Mouse (Mus musculus) midbrain, postnatal 0 days (tissue): ENCODE results near the gene Mboat7. TPM values are rescaled to one million over a fixed set of nuclear protein-coding genes. Genes with fewer than 3 reads are reported as not detected.
"Not testable (repeated sequence)": the region's sequence is repeated elsewhere in the genome, so short reads cannot be mapped to it uniquely, and the experiment has no call there.

Source experiments
- ATAC-seq: fragments of 200-750 bp; cut with Nextera tagmentation; 2 replicates; pipeline ENCODE4 v1.8.0; 2017; ENCODE audit warnings: moderate number of reproducible peaks, mild to moderate bottlenecking, moderate TSS enrichment, moderate library complexity; ENCODE audit not compliant: low FRiP score
- DNase-seq: peaks from one replicate; pipeline ENCODE4 v3.0.0-alpha.2; 2015; ENCODE audit warnings: low spot score
- H3K27ac ChIP-seq: fragments of 300-500 bp; sonication (generic); 2 replicates; pipeline ENCODE4 v1.5.1; 2014; ENCODE audit warnings: low read depth, mild to moderate bottlenecking, low read length, mixed read lengths
- H3K27me3 ChIP-seq: fragments of 300-500 bp; sonication (generic); 2 replicates; pipeline ENCODE4 v1.6.1; 2014; ENCODE audit warnings: low read length, control low read depth, mixed read lengths; ENCODE audit not compliant: insufficient read depth
- H3K36me3 ChIP-seq: fragments of 300-500 bp; sonication (generic); 2 replicates; pipeline ENCODE4 v1.6.1; 2014; ENCODE audit warnings: low read length, control low read depth, mixed read lengths; ENCODE audit not compliant: insufficient read depth
- H3K4me1 ChIP-seq: fragments of 300-500 bp; sonication (generic); 2 replicates; pipeline ENCODE4 v1.6.1; 2014; ENCODE audit warnings: mild to moderate bottlenecking, control low read depth, antibody characterized with exemption, low read length, mixed read lengths; ENCODE audit not compliant: insufficient read depth
- H3K4me2 ChIP-seq: fragments of 300-500 bp; sonication (generic); 2 replicates; pipeline ENCODE4 v1.6.1; 2014; ENCODE audit warnings: low read depth, mild to moderate bottlenecking, low read length, mixed read lengths; ENCODE audit not compliant: poor library complexity, severe bottlenecking
- H3K4me3 ChIP-seq: fragments of 300-500 bp; sonication (generic); 2 replicates; pipeline ENCODE4 v1.5.1; 2014; ENCODE audit warnings: low read depth, mild to moderate bottlenecking, low read length, moderate library complexity
- H3K9ac ChIP-seq: fragments of 300-500 bp; sonication (generic); replicated peaks from 2 replicates; pipeline ENCODE4 v1.6.1; 2014; ENCODE audit warnings: mild to moderate bottlenecking, low read length, moderate library complexity, mixed read lengths; ENCODE audit not compliant: poor library complexity, severe bottlenecking
- H3K9me3 ChIP-seq: fragments of 300-500 bp; sonication (generic); 2 replicates; pipeline ENCODE4 v1.6.1; 2016; ENCODE audit warnings: low read length, control low read depth
- CTCF ChIP-seq: IDR thresholded peaks from 2 replicates; pipeline ENCODE4 v1.5.1; 2016; ENCODE audit warnings: antibody characterized with exemption, mild to moderate bottlenecking
- WGBS: fragments of 180-500 bp; shearing (Covaris S2); extraction: QIAGEN DNeasy Blood & Tissue Kit; methylation state at CpG from one replicate; pipeline ENCODE4 v1.1.7; 2014; 5-methylcytosine and 5-hydroxymethylcytosine counted together
- polyA plus RNA-seq: library from polyadenylated mRNA; unstranded; fragments of >200 nt; fragmentation: Nextera tagmentation; extraction: Ambion mirVana; gene quantifications from 2 replicates; pipeline ENCODE4 v1.2.1, GENCODE M21; 2015
- total RNA-seq: library from RNA; depleted of rRNA; stranded (reverse); fragments of >200 nt; gene quantifications from 2 replicates; pipeline ENCODE4 v1.2.3, GENCODE M21; 2014; rRNA removed

The Mboat7 gene
- total RNA-seq (219 and 252 TPM in 2 replicates), polyA plus RNA-seq (134 and 141 TPM in 2 replicates)

DNA sequence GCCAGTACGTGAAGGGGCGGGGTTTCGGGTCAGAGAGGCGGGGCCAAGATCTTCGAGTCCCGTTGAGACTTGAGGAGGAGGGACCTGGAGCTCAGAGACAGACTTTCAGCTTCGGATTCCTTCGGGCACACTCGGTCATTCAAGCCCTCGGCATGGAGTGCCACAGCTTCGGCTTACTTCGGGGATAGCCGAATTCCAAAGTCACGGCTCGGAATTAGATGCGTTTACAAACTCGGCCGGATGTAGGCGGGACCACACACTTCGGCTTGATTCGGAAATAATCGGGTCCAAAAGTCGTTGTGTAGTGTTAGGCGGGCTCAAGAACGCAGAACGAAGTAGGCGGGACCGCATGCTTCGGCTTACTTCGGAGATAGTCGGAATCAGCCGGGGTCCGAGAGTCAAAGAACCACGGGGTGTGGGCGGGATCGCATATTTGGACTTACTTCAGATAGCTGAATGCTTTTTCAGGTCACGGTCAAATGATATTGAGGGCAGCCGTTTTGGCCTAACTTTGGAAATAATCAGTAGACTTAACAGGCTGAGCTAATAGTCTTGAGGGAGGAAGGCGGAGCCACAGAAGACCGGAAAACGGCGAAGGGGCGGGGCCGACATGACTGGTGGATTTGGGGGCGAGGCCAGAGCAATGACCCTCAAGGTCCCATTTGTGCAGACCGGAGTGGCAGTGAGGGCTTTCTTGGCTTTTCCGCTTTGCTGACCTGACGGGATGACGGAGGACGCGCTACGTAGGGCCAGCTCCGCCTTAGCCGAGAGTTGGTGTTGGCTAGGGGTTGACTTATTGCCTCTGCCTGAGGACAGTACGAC, at the start of gene Mboat7:
Mboat7 (minus strand) TSS at position 537 of the 822 bp plus-strand sequence.
- DNase-seq (peak; percentile 100), ATAC-seq (peak; percentile 93)
- H3K27me3 ChIP-seq: no peaks in the 10 kb centered on the region
- peak within 1 kb of the TSS; percentile 86 for H3K9ac ChIP-seq
- H3K36me3 ChIP-seq: peaks cover 8% of the 10 kb centered on the region
- H3K4me2 ChIP-seq: peak within 1 kb of the TSS; percentile 63
- under 1% methylated on average over 55 of the region's 55 CpGs for WGBS
- H3K9me3 ChIP-seq: no peaks in the 10 kb centered on the region
- peak within 1 kb of the TSS; percentile 72 for H3K4me3 ChIP-seq
- H3K4me1 ChIP-seq: peaks cover 9% of the 10 kb centered on the region; the same call in 1 of the 2 replicates
- TF ChIP-seq CTCF: no peak
- peak within 1 kb of the TSS; percentile 96 for H3K27ac ChIP-seq

DNA sequence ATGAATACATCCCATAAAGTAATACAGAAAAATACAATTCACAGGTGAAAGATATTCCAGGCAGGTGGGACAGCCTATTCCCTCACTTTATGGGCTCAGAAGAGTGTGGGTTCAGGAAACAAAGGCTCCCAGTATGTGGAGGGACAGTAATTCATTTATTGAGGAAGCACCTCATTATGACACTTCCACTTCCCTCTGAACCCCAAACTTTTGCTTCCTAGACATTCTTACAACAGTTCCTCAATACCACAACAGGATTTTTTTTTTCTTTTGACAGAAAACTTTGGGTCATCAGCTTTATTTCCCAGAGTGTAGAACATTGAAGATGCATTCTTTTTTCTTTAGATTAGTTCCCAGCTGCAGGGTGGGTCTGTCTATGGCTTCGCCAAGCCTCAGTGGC, 39.4 kb upstream of the Mboat7 start:
- H3K4me1 ChIP-seq, DNase-seq, H3K9me3 ChIP-seq, H3K9ac ChIP-seq, ATAC-seq, H3K4me3 ChIP-seq, H3K36me3 ChIP-seq, H3K4me2 ChIP-seq, H3K27me3 ChIP-seq, H3K27ac ChIP-seq: not testable (repeated sequence)
- WGBS: no CpG with 5 or more reads among the region's 1 CpGs

DNA sequence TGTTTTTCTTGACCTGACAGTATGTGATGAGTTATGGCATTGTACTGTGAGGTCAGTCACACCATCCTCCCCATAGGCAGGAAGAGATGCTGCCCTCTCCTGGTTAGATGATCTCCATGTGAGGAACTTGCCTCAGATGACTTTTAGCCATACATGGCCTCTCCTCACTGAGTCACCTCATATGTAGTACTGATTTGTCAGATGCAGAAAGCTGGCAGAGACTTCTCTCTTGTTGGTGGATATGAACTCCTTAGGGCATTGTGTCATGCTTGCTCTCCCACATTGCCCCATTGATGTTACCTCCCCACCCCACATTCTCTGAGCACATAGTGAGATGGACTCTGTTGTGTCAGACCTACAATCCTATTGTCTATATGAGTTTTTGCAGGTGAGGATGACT, 32.1 kb upstream of the Mboat7 start:
- H3K27ac ChIP-seq, H3K9ac ChIP-seq, H3K4me1 ChIP-seq, H3K27me3 ChIP-seq, DNase-seq, H3K4me3 ChIP-seq, H3K4me2 ChIP-seq, H3K9me3 ChIP-seq, ATAC-seq, H3K36me3 ChIP-seq: not testable (repeated sequence)

DNA sequence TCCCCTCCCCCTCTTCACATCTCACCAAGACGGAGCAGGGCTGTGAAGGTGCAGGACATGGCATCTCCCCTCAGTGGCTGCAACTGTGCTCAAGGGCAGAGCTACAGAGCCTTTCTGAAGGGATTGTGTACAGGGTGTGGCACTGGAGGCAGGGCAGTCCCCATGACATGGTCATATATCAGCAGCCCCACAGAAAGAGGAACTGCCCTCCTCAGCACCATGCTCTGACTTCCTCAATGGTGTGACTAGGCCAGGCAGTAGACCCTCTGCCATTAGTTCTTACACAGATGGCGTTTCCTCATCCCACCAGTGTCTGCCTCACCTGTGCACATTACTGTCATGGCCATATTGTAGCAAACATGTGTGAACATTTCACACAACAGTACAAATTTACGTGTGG, 26.9 kb upstream of the Mboat7 start, which contains the start of gene Pirb:
Pirb (minus strand) TSS at position 124 of the 400 bp plus-strand sequence.
- H3K9ac ChIP-seq, H3K4me2 ChIP-seq, DNase-seq, H3K4me3 ChIP-seq, ATAC-seq, H3K27ac ChIP-seq, H3K27me3 ChIP-seq, H3K9me3 ChIP-seq, H3K4me1 ChIP-seq, H3K36me3 ChIP-seq: not testable (repeated sequence)
- no CpG with 5 or more reads among the region's 3 CpGs for WGBS

DNA sequence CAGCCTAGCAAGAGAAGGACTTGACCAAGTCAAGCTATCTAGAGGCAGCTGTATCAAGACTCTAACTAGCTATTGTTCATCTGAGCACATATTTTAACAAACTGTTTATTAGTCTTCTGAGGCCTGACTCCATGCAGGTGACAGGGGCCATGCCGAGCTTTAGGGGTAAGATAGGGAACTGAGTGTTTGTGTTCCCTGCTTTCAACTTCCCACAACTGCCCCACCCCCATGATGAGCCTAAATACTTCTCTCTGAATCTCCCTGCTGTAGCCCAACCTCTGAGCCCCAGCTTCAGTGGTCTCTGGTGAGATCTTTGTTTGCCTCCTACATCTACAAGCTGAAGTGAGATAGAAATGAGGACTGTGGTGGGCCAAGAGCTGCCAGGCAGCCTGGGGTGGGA, 21.9 kb upstream of the Mboat7 start:
- TF ChIP-seq CTCF: no peak
- DNase-seq: no peak
- no peak for ATAC-seq

DNA sequence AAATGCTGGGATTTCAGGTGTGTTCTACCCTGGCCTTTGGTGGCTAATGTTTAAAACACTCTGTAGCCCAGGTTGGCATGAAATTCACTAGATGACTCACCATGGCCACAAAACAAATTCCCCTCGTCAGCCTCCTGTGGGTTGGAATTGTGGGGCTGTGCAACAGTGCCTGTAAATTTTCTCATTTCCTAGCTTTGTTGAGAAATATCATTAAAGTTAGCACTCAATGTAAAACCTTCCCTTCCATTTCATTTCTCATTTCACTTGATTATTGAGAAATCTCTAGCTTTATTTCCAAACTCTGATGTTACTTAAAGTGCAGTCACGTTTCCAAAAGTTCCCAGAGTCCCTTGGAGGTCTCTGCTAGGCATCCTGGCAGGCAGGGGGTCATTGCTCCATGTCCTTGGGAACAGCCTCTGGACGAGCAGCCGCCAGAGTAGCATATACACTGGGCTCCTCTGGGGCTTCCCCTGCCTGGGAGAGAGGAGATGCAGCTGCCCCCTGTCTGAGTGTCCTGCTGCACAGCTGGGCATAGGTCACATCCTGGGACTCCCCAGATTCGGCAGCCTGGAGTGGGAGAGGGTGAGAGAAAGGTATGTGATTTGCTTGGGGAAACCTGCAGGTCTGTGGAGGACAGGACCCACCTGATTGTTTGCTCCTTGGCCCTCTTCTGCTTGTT, 19.1 kb upstream of the Mboat7 start:
- no peaks in the 10 kb centered on the region for H3K36me3 ChIP-seq
- H3K27me3 ChIP-seq: no peaks in the 10 kb centered on the region
- no peak overlapping the region for H3K4me3 ChIP-seq
- H3K27ac ChIP-seq: no peak overlapping the region
- whole genome bisulfite sequencing: 40% methylated on average over 5 of the region's 5 CpGs
- no peak overlapping the region for H3K9ac ChIP-seq
- ATAC-seq (no peak), DNase-seq (no peak)
- no peak overlapping the region for H3K4me2 ChIP-seq
- no peaks in the 10 kb centered on the region for H3K4me1 ChIP-seq
- TF ChIP-seq CTCF: no peak
- H3K9me3 ChIP-seq: no peaks in the 10 kb centered on the region

More for the DNA sequence above, 21.9 kb upstream of the Mboat7 start:
- Histone ChIP-seq H3K4me2 (no peak overlapping the region), H3K4me3 (no peak overlapping the region), H3K36me3 (no peaks in the 10 kb centered on the region), H3K27me3 (no peaks in the 10 kb centered on the region), H3K4me1 (no peaks in the 10 kb centered on the region), H3K9ac (no peak overlapping the region), H3K9me3 (no peaks in the 10 kb centered on the region), H3K27ac (no peak overlapping the region)
- WGBS: 67% methylated on average over 1 of the region's 1 CpGs
